Mouse (Mus musculus): ENCODE data around the gene Cmip. TPM values are rescaled to one million over a fixed set of nuclear protein-coding genes. Genes with fewer than 3 reads are reported as not detected.

The Cmip gene
- polyA plus RNA-seq, 1 experiment = 103 TPM

DNA sequence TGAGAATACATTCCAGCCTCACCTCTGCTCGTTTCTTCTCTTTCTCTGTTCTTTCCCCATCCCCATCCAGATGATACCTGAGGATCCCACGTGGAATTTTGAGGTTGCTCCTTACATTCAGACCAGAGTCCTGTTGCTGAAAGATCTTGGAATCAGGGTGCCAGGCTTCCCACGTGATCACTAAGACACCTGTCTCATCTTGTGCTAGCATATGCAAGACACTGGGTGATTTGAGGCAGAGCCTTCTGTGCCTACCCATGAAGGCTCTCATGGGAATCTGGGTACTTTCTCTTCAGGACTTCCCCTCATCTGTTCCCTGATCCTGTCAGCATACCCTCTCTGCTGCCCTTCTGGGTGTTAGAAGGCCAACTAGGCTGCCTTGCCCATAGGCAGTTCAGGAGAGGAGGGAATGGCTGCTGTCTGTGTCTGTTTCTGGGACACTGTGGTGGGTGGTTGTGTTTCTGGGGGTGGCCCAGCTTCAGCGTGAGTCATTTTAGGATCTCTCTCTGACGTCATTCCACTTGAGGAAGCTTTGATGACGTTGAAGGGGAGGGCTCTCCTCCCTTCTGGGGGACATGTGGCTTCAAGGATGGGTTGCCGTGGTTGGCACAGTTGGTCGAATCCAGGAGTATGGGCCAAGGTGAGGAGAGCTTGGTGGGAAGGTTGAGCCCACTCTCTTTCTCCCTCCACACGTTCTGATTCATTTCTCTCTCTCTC, 28.1 kb downstream of the Cmip start:
- Histone ChIP-seq H3K27me3 (ENCODE audit: control insufficient read depth, insufficient read depth, low read length) (no peaks in the 10 kb centered on the region), H3K36me3 (ENCODE audit: control insufficient read depth, insufficient read depth, low read length) (no peaks in the 10 kb centered on the region), H3K27ac (ENCODE audit: control insufficient read depth, insufficient read depth, low read length) (no peak overlapping the region), H3K4me1 (replicated peaks; ENCODE audit: control insufficient read depth, insufficient read depth, low read length) (peaks cover 46% of the 10 kb centered on the region), H3K4me3 (ENCODE audit: control insufficient read depth, insufficient read depth, low read length) (no peak overlapping the region)
- WGBS = 59% methylated on average over 9 of the region's 9 CpGs
- no peak for TF ChIP-seq POLR2A (IDR thresholded peaks at IDR 0.05; ENCODE audit: control insufficient read depth, extremely low read depth, insufficient read depth, low read length, poor library complexity)
- TF ChIP-seq CTCF (IDR thresholded peaks at IDR 0.05; ENCODE audit: borderline replicate concordance, control insufficient read depth, extremely low read depth, insufficient read depth, low read length, poor library complexity) = no peak
- no peak for DNase-seq

DNA sequence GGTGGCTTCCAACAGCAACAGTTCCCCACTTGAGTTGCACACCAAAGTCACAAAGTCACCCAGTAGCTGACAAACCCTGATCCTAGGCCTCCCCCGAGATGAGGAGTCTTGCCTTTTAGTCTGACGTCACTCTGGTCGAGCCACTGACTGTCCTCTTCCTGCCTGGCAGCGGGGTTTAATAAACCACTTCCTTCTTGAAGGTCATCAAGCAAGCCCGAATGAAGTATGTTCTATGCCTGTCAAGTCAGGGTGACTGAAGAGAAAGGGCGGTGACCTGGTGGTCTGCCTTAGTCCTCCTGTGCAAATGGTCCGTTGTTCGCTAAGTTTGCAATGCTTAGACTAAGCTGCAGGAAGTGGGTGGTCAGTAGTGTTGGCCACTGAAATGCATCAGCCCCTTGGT, 31.1 kb downstream of the Cmip start:
- DNase-seq = no peak
- WGBS = 33% methylated on average over 8 of the region's 8 CpGs
- Histone ChIP-seq H3K4me1 (replicated peaks; ENCODE audit: control insufficient read depth, insufficient read depth, low read length) (peaks cover 20% of the 10 kb centered on the region), H3K36me3 (ENCODE audit: control insufficient read depth, insufficient read depth, low read length) (no peaks in the 10 kb centered on the region), H3K27me3 (ENCODE audit: control insufficient read depth, insufficient read depth, low read length) (no peaks in the 10 kb centered on the region), H3K27ac (ENCODE audit: control insufficient read depth, insufficient read depth, low read length) (no peak overlapping the region), H3K4me3 (ENCODE audit: control insufficient read depth, insufficient read depth, low read length) (no peak overlapping the region)
- TF ChIP-seq POLR2A (IDR thresholded peaks at IDR 0.05; ENCODE audit: control insufficient read depth, extremely low read depth, insufficient read depth, low read length, poor library complexity) = no peak
- no peak for TF ChIP-seq CTCF (IDR thresholded peaks at IDR 0.05; ENCODE audit: borderline replicate concordance, control insufficient read depth, extremely low read depth, insufficient read depth, low read length, poor library complexity)

DNA sequence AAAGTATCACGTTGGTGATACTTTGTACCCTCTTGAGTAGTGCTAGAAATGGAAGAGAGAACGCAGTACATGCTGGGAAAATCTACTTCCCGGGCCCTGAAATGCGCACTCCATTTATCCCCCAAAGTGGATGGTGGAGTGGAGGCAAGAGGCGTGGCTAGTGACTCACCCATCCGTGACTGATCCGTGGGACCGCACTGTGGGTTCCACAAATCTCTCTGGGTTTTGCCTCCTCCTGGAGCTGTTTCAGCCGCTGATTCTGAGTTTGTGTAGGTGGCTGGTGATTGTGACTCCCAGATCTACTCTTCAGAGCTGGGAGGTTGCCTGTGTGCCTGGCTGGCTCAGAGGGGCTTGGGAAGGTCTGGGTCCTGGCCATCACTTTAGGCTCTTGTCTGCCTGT, 32.2 kb downstream of the Cmip start:
- 90% methylated on average over 9 of the region's 9 CpGs for WGBS
- H3K27ac ChIP-seq (ENCODE audit: control insufficient read depth, insufficient read depth, low read length) = no peak overlapping the region
- H3K4me1 ChIP-seq (replicated peaks; ENCODE audit: control insufficient read depth, insufficient read depth, low read length) = peaks cover 17% of the 10 kb centered on the region

DNA sequence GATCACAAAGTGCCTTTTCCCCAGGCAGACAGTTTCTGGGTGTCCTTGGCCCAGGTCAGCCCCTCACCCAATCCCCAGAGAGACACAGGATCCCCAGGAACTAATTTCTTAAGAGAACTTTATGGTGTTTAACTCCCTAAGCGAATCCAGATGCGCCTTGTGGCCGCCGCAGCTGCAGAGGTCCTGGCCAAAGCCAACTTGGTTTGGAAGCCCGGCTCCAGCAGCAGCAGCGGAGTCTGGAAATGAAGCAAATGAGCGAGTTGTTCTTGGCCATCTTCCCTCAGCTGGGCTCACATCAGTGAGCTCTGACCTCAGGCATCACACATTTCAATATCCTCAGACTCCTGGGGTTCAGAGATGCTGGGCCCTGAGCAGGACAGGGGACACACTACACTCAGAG, 33.6 kb downstream of the Cmip start:
- WGBS = 92% methylated on average over 7 of the region's 7 CpGs
- H3K4me1 ChIP-seq (replicated peaks; ENCODE audit: control insufficient read depth, insufficient read depth, low read length) = peaks cover 18% of the 10 kb centered on the region

More for the DNA sequence above, 32.2 kb downstream of the Cmip start:
- no peak for TF ChIP-seq CTCF (IDR thresholded peaks at IDR 0.05; ENCODE audit: borderline replicate concordance, control insufficient read depth, extremely low read depth, insufficient read depth, low read length, poor library complexity)
- no peak for TF ChIP-seq POLR2A (IDR thresholded peaks at IDR 0.05; ENCODE audit: control insufficient read depth, extremely low read depth, insufficient read depth, low read length, poor library complexity)
- no peak for DNase-seq
- Histone ChIP-seq H3K36me3 (ENCODE audit: control insufficient read depth, insufficient read depth, low read length) (no peaks in the 10 kb centered on the region), H3K27me3 (ENCODE audit: control insufficient read depth, insufficient read depth, low read length) (no peaks in the 10 kb centered on the region), H3K4me3 (ENCODE audit: control insufficient read depth, insufficient read depth, low read length) (no peak overlapping the region)

DNA sequence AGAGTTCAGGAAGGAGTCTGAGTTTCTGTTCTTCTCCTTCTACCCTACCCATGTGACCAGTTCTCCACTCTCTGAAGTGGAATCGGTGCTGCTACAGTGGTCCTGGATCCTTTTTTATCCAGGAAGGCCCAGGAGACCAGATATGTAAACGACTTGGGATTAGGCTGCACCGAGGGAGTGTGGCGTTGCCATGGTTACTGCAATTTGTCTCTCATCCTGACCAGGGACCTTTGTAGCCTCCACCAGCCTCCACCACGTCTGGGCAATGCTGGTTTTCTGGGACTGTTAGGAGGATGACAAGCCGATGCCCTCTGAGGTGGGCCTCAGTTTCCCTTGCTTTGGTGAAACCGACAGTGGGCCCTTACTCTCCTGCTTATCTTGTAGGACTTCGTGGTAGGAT, 35.4 kb downstream of the Cmip start:
- TF ChIP-seq POLR2A (IDR thresholded peaks at IDR 0.05; ENCODE audit: control insufficient read depth, extremely low read depth, insufficient read depth, low read length, poor library complexity) (no peak), CTCF (IDR thresholded peaks at IDR 0.05; ENCODE audit: borderline replicate concordance, control insufficient read depth, extremely low read depth, insufficient read depth, low read length, poor library complexity) (no peak)
- no peak overlapping the region for H3K4me3 ChIP-seq (ENCODE audit: control insufficient read depth, insufficient read depth, low read length)
- no peaks in the 10 kb centered on the region for H3K36me3 ChIP-seq (ENCODE audit: control insufficient read depth, insufficient read depth, low read length)
- no peak overlapping the region for H3K27ac ChIP-seq (ENCODE audit: control insufficient read depth, insufficient read depth, low read length)
- DNase-seq = no peak
- no peaks in the 10 kb centered on the region for H3K27me3 ChIP-seq (ENCODE audit: control insufficient read depth, insufficient read depth, low read length)
- 79% methylated on average over 8 of the region's 8 CpGs for WGBS
- H3K4me1 ChIP-seq (replicated peaks; ENCODE audit: control insufficient read depth, insufficient read depth, low read length) = peaks cover 16% of the 10 kb centered on the region

More for the DNA sequence above, 33.6 kb downstream of the Cmip start:
- no peak for DNase-seq
- H3K27me3 ChIP-seq (ENCODE audit: control insufficient read depth, insufficient read depth, low read length) = no peaks in the 10 kb centered on the region
- TF ChIP-seq CTCF (IDR thresholded peaks at IDR 0.05; ENCODE audit: borderline replicate concordance, control insufficient read depth, extremely low read depth, insufficient read depth, low read length, poor library complexity) = no peak
- TF ChIP-seq POLR2A (IDR thresholded peaks at IDR 0.05; ENCODE audit: control insufficient read depth, extremely low read depth, insufficient read depth, low read length, poor library complexity) = no peak
- no peaks in the 10 kb centered on the region for H3K36me3 ChIP-seq (ENCODE audit: control insufficient read depth, insufficient read depth, low read length)
- H3K27ac ChIP-seq (ENCODE audit: control insufficient read depth, insufficient read depth, low read length) = no peak overlapping the region
- no peak overlapping the region for H3K4me3 ChIP-seq (ENCODE audit: control insufficient read depth, insufficient read depth, low read length)

DNA sequence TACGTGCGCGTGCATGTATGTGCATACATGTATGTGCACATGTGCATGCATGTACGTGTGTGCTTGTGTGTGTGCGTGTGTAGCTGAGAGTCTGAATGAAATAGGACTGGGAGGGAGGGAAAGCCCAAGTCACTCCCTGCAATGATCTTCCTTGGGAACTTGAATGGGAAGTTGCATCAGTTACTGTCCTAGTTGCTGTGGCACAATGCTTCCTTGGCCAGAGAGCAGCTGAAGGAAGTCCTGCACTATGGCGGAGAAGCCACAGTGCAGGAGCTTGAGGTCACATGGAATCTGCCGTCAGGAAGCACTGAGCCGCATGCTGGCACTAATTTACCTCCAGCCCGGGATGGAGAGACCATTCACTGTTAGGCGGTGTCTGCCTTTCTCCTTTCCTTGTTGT, 37.9 kb downstream of the Cmip start:
- Histone ChIP-seq H3K4me1 (replicated peaks; ENCODE audit: control insufficient read depth, insufficient read depth, low read length) (peaks cover 6% of the 10 kb centered on the region; the same call in 1 of the 2 replicates), H3K36me3 (ENCODE audit: control insufficient read depth, insufficient read depth, low read length) (no peaks in the 10 kb centered on the region), H3K27ac (ENCODE audit: control insufficient read depth, insufficient read depth, low read length) (no peak overlapping the region), H3K4me3 (ENCODE audit: control insufficient read depth, insufficient read depth, low read length) (no peak overlapping the region), H3K27me3 (ENCODE audit: control insufficient read depth, insufficient read depth, low read length) (no peaks in the 10 kb centered on the region)
- TF ChIP-seq CTCF (IDR thresholded peaks at IDR 0.05; ENCODE audit: borderline replicate concordance, control insufficient read depth, extremely low read depth, insufficient read depth, low read length, poor library complexity) (no peak), POLR2A (IDR thresholded peaks at IDR 0.05; ENCODE audit: control insufficient read depth, extremely low read depth, insufficient read depth, low read length, poor library complexity) (no peak)
- DNase-seq = no peak
- 85% methylated on average over 10 of the region's 10 CpGs for WGBS
